Mouse (Mus musculus) R1 (cell line): ENCODE data around the gene Slc6a6.

ENCODE experiments used
- DNase-seq: peaks from one replicate; pipeline ENCODE4 v3.0.0-alpha.2; 2018; ENCODE audit warnings: low read depth, low spot score

Slc6a6 gene

GRCm38 (mm10) chr6:91669270-91669669 lies 14.6 kb upstream of the Slc6a6 start:
- DNase-seq = peak; percentile 40

DNA sequence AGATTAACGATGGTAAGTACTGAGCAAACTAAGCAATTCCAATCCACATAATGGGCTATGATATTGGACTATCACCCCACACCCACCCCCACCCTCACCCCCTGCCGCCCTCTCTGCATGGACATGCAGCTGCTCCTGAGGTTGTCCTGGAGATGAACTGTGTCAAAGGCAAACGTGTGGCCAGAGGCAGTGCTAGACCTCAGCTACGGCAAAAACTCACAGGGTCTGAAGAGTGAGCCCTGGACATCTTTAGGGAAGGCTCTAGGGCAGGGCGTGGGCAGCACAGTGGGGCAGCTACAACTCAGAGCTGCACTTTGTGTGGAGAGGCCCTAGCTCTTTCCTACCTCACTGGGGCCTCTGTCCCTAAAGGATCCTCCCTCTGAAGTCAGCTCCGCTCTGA lies 13.6 kb upstream of the Slc6a6 start:
- peak; percentile 52 for DNase-seq

- no peak for DNase-seq
These were observed 9.0 kb upstream of the Slc6a6 start for GRCm38 (mm10) chr6:91674757-91675350.

DNA sequence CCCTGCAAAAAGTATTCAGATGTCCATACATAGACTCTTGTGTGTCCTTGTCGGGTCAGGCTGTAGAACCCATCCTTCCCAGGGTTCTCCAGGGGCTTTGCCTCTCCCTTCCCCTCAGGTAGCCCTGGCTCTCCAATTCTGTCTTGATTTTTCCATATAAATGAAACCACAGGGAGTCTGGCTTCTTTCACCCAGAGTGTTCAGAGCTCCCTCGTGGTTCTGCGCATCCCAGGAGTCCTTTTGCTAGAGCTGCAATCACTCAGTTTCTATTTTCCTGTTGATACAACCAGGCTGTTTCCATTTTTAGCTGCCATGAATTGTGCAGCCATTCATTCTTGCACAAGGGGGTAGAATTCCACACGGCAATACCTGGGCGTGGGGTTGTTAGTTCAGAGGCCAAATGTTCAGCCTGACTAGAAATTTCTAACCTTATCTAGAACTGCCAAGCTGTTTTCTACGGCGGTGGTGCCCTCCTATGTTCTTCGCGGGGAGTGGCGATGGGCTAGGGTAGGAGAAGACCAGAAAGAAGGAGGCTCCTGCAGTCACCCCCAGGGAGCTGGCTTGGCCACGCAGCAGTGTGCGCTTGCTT lies 5.3 kb upstream of the Slc6a6 start:
- peak; percentile 55 for DNase-seq

GRCm38 (mm10) chr6:91679095-91679577 lies 4.7 kb upstream of the Slc6a6 start:
- peak; percentile 73 for DNase-seq

DNA sequence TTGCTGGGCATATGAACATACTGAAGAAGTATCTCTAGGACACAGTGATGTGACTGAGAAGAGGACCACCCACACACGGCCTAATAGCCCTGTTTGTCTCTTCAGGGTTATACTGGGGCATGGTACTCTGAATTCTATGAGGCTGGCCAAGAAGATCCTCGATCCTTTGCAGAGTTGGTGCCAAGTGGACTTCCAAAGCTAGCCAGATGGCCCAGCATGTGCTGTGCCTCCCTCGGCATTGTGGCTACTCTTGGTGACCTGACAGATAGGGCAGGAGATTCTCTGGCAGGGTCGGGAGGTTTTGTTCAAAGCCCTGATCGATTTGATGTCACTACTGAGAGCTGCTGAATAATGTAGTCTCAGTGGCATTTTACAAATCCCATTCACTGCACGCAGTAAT lies 4.1 kb upstream of the Slc6a6 start:
- DNase-seq = no peak

GRCm38 (mm10) chr6:91681841-91682240 lies 2.0 kb upstream of the Slc6a6 start:
- no peak for DNase-seq

DNA sequence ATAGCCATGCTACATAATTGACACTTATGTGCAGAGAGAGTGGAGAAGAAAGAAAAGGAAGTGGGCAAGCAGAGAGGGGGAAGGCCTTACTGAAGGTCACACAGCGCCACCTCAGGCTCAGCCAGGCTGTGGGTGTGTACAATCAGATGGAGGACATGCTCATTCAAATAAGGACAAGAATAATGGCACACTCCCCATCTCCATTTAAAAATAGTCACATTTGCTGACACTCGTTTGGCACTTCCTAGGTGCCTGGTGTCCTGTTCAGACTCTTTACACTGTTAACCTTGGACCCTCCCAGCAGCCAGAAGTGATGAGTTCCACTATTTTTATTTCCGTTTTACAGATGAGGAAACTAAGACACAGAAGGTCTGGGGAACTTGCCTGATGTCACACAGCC lies 732 bp upstream of the Slc6a6 start:
- peak; percentile 89 for DNase-seq

DNA sequence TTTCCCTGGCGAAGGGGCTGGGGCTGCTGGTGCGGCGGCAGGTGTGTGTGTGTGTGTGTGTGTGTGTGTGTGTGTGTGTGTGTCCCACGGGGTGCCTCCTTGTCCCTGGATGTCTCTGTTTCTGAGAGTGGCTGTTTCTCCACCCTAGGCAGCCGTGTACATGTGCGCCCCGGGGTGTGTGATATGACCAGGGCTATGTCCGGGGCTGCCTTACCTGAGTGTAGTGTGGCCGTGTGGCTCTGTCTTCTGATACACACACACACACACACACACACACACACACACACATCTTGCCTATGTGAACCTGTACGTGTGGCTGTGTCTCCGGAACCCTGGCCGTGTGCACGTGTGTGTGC lies 599 bp downstream of the Slc6a6 start:
- DNase-seq = no peak

GRCm38 (mm10) chr6:91684831-91685532 lies 1.1 kb downstream of the Slc6a6 start:
- no peak for DNase-seq

GRCm38 (mm10) chr6:91685533-91685883 lies 1.7 kb downstream of the Slc6a6 start:
- no peak for DNase-seq

- no peak for DNase-seq
These were observed 2.0 kb downstream of the Slc6a6 start for GRCm38 (mm10) chr6:91685896-91686295.

DNA sequence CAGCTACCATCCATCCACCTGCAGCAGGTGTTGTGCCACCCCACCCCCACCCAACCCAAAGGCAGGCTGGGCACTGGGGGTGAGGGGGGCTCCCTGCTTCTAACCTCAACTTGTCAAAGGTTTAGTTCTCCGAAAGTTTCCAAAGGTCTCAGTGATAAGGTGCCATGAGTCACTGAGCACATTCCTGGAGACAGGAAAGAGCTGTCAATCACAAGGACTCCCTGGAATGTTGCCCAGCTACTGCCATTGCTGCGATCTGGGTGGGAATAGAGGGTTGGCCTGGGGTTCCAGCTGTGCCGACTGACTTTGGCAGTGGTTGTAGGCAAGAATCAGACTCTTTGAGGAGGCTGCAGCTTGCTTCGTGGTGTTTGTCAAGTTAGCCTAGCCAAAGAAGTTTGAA lies 2.7 kb downstream of the Slc6a6 start:
- DNase-seq = peak; percentile 85

- DNase-seq = no peak
These were observed 4.2 kb downstream of the Slc6a6 start for GRCm38 (mm10) chr6:91688021-91688420.

- DNase-seq = no peak
These were observed 5.4 kb downstream of the Slc6a6 start for GRCm38 (mm10) chr6:91689231-91689630.

GRCm38 (mm10) chr6:91690222-91690621 lies 6.4 kb downstream of the Slc6a6 start:
- DNase-seq = no peak

DNA sequence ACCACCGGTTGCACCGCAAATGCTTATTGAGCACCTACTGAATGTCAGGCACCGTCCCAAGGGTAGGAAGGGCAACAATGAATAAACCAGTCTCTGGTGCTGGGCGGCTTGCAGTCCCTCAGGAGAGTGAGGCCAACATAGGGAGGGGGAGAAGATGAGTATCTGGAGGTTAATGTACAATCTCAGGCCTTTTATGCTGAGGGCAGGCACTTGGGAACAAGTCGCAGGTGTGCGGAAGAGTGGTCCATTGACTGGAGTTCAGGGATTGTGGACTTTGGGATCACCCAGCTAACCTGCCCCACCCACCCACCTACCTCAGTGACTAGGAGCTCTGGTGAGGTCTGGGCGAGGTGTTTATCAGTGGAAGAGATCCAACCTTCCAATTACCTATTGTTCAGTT lies 6.8 kb downstream of the Slc6a6 start:
- DNase-seq = no peak

- no peak for DNase-seq
These were observed 7.7 kb downstream of the Slc6a6 start for GRCm38 (mm10) chr6:91691576-91691975.

GRCm38 (mm10) chr6:91693301-91693886 lies 9.5 kb downstream of the Slc6a6 start:
- DNase-seq = no peak

- DNase-seq = no peak
These were observed 10.8 kb downstream of the Slc6a6 start for GRCm38 (mm10) chr6:91694610-91695009.

DNA sequence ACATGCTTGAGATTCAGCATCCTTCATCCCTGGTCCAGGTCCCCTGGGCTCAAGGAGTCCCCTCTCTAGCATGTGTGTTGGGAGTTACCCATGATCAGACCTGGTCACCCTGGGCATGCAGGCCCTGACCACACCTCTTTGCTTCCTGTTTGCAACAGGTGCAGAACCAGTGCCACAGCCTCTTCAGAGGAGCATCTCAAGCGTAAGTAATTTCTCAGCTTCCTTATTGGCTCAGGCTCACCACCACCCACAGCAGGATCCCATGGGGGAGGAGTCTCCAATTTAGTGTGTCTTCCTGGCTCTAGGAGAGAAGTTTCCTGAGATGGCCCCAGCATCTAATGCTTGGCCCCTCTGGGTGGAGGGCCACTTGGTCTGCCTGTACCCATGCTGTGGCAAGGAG lies 15.0 kb downstream of the Slc6a6 start:
- peak; percentile 86 for DNase-seq

DNA sequence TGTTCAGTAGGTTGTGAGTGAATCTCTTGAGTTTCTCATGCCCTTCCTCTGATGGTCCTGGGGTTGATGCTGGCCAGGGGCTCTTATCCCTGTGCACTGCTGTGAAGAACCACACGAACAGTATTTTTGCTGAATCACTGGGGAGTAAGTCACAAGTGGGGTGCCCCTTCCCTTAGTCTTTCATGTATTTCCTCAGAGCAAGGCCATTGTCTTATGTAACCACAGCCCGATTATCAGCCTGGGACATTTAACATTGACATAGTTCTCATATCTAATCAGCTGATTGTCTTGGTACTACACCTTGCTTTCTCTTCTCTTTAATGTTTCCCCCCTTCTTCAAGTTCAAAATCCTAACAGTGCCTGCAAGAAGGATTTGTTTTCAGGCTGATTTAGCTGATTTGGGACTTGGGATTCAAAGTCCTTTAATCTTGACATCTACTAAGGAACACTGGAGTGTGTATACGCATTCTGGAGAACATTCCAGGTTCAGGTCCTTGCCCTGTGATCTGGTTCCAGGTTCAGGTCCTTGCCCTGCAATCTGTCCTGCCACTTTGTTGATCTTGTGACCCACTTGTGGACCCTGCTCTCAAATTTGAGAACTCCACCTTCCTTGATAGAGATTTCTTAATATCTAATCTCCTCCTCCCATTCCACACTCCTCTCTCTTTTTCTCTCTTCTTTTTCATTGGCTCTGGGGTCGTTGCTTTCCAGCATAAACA lies 15.8 kb downstream of the Slc6a6 start:
- no peak for DNase-seq
